Mouse (Mus musculus) bone marrow, adult 2 months (tissue): ENCODE measurements around the gene Me1. TPM values are rescaled to one million over a fixed set of nuclear protein-coding genes. Genes with fewer than 3 reads are reported as not detected.

ENCODE experiments used
- H3K27ac ChIP-seq: fragments of 200-500 bp; 2 replicates; pipeline ENCODE4 v1.5.1; 2012; ENCODE audit warnings: low read depth, mild to moderate bottlenecking, control low read depth, inconsistent platforms, low read length; ENCODE audit not compliant: control insufficient read depth, poor library complexity, insufficient read depth
- H3K4me1 ChIP-seq: fragments of 200-500 bp; 2 replicates; pipeline ENCODE4 v1.6.1; 2011; ENCODE audit warnings: low read length; ENCODE audit not compliant: control insufficient read depth, insufficient read depth
- H3K4me3 ChIP-seq: fragments of 200-500 bp; replicated peaks from 2 replicates; pipeline ENCODE3; 2011; ENCODE audit warnings: mild to moderate bottlenecking, low read depth, low read length, control low read depth; ENCODE audit not compliant: control insufficient read depth
- CTCF ChIP-seq: fragments of 200-500 bp; IDR thresholded peaks from 2 replicates; pipeline ENCODE4 v1.5.1; 2011; ENCODE audit warnings: low read length, control low read depth; ENCODE audit not compliant: control insufficient read depth, insufficient read depth
- POLR2A ChIP-seq: fragments of 200-500 bp; IDR thresholded peaks from 2 replicates; pipeline ENCODE4 v1.6.1; 2011; ENCODE audit warnings: low read depth, mild to moderate bottlenecking, control low read depth, low read length, borderline replicate concordance; ENCODE audit not compliant: control insufficient read depth
- WGBS: fragments of 180-500 bp; shearing (Covaris S2); methylation state at CpG from one replicate; pipeline ENCODE4 v1.1.7; 2018; 5-methylcytosine and 5-hydroxymethylcytosine counted together
- polyA plus RNA-seq: library from polyadenylated mRNA; stranded (reverse); fragments of >200 nt; gene quantifications from 2 replicates; pipeline ENCODE4 v1.2.4, GENCODE M21; 2011; ENCODE audit warnings: low replicate concordance; ENCODE audit not compliant: missing spikeins, insufficient read depth, insufficient read length

The Me1 gene
- polyA plus RNA-seq, 1 experiment = 3.0 TPM

- no peaks in the 10 kb centered on the region for H3K4me1 ChIP-seq
- H3K27ac ChIP-seq = no peak overlapping the region
- no peak overlapping the region for H3K4me3 ChIP-seq
- TF ChIP-seq CTCF (no peak), POLR2A (no peak)
Measured at GRCm38 (mm10) chr9:86734357-86734756, 38.6 kb upstream of the Me1 start.

GRCm38 (mm10) chr9:86729811-86730210, 34.1 kb upstream of the Me1 start:
- 79% methylated on average over 3 of the region's 3 CpGs for WGBS
- Histone ChIP-seq H3K27ac (no peak overlapping the region), H3K4me3 (no peak overlapping the region), H3K4me1 (no peaks in the 10 kb centered on the region)
- TF ChIP-seq POLR2A (no peak), CTCF (no peak)

DNA sequence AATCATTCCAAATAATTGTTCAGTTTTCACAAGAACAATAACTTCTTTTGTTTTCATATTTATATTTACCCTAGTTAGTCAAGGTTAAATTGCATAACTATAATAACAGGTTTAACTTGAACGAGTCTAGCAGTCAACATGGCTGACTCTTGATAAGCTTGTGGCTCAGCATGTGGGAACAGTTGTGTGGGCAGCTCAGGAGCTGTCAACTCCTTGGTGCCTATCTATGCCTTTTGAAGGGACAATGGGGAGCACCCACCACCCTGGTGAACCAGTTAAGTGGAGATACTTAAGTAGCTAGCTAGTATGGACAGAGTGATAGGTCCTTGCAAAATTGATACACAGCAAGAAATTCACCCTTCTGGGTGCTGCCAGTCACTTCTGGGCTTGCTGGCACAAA, 33.3 kb upstream of the Me1 start:
- 44% methylated on average over 1 of the region's 1 CpGs for WGBS
- Histone ChIP-seq H3K27ac (no peak overlapping the region), H3K4me1 (no peaks in the 10 kb centered on the region), H3K4me3 (no peak overlapping the region)
- no peak for TF ChIP-seq CTCF
- no peak for TF ChIP-seq POLR2A

- 79% methylated on average over 10 of the region's 10 CpGs for WGBS
- Histone ChIP-seq H3K27ac (no peak overlapping the region), H3K4me3 (no peak overlapping the region), H3K4me1 (no peaks in the 10 kb centered on the region)
- no peak for TF ChIP-seq CTCF
- TF ChIP-seq POLR2A = no peak
Measured at GRCm38 (mm10) chr9:86728214-86728814, 32.6 kb upstream of the Me1 start.

GRCm38 (mm10) chr9:86726381-86726720, 30.6 kb upstream of the Me1 start:
- Histone ChIP-seq H3K4me1 (no peaks in the 10 kb centered on the region), H3K4me3 (no peak overlapping the region), H3K27ac (no peak overlapping the region)
- TF ChIP-seq POLR2A (no peak), CTCF (no peak)
- 78% methylated on average over 5 of the region's 5 CpGs for WGBS

DNA sequence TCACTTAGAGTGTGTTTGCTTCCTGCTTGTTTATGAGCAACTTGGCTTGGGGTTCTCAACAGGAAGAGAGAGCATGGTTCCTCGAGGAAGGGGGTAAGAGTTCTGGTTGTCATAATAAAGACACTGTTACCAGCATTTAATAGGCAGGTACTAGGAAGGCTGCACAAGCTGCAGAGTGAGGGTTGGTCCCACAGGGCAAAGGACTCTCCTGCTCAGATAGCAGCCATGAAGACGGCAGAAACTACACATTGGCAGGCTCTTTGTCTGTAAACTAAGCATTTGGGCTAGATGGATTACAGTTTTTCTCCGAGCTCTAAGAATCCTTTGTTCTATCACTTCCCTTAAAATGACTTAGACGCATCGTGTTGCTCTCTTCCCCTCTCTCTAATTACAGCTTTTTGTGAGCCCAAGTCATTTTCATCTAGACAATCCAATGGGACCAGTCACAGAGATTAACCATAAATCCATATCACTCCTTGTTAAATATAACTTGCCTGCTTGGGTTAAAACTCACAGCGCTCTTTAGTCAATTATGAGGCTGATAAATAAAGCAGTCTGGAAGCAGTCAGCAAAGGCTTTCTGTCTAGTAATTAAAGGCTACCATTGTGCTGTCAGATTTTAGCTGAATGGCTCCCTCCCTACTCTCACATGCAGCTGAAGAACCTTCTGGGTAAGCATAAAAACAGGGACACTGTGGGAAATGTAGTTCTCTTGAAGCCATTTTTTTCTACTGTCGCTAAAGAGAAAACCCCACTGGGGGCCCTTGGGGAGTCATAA, 30.0 kb upstream of the Me1 start:
- 67% methylated on average over 7 of the region's 7 CpGs for WGBS
- H3K4me1 ChIP-seq = no peaks in the 10 kb centered on the region
- TF ChIP-seq CTCF = no peak
- no peak for TF ChIP-seq POLR2A
- H3K27ac ChIP-seq = no peak overlapping the region
- no peak overlapping the region for H3K4me3 ChIP-seq

DNA sequence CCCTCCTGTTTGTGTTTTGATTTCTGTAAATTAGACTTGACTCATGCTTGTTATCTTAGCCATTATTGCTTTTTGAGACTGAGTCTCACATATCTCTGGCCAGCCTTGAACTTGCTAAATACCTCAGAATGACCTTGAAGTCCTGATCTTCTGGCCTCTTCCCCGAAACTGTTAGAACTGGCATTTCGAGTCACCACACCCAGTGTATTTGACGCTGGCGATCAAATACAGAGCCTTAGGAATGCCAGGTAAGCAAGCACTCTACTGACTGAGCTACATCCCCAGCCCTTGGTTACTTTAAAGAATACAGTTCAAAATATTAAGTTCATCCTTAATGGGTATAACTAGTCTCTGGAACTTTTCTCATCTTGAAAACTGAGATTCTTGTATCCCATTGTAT, 29.3 kb upstream of the Me1 start:
- TF ChIP-seq CTCF = no peak
- no peak for TF ChIP-seq POLR2A
- WGBS = 86% methylated on average over 4 of the region's 4 CpGs
- Histone ChIP-seq H3K4me1 (no peaks in the 10 kb centered on the region), H3K4me3 (no peak overlapping the region), H3K27ac (no peak overlapping the region)

GRCm38 (mm10) chr9:86720794-86721193, 25.0 kb upstream of the Me1 start:
- H3K4me1 ChIP-seq = no peaks in the 10 kb centered on the region
- no peak overlapping the region for H3K4me3 ChIP-seq
- H3K27ac ChIP-seq = no peak overlapping the region
- TF ChIP-seq POLR2A (no peak), CTCF (no peak)
- WGBS = 74% methylated on average over 2 of the region's 2 CpGs

GRCm38 (mm10) chr9:86720227-86720626, 24.5 kb upstream of the Me1 start:
- Histone ChIP-seq H3K4me1 (no peaks in the 10 kb centered on the region), H3K4me3 (no peak overlapping the region), H3K27ac (no peak overlapping the region)
- TF ChIP-seq POLR2A (no peak), CTCF (no peak)
- WGBS = 72% methylated on average over 5 of the region's 5 CpGs
